Mouse (Mus musculus): ENCODE measurements at regions not wholly inside any gene's neighbourhood (a gene's known extent, or its start where the extent isn't known, plus 50 kb on each side); places are given as distances from the start of the nearest gene placed in this dataset.

- DNase-seq (ENCODE audit: low read depth), result no peak
These were observed 60.9 kb upstream of the Foxa2 start for GRCm38 (mm10) chr2:148107607-148108115.

- no peak for DNase-seq (ENCODE audit: low read depth)
These were observed 63.4 kb upstream of the Foxa2 start for GRCm38 (mm10) chr2:148110149-148110548.

GRCm38 (mm10) chr2:148111889-148112288 is 65.1 kb upstream of the Foxa2 start:
- DNase-seq (ENCODE audit: low read depth), result no peak

- DNase-seq (ENCODE audit: low read depth), result no peak
These were observed 66.4 kb upstream of the Foxa2 start for GRCm38 (mm10) chr2:148113184-148113583.

GRCm38 (mm10) chr2:148114600-148114999 is 67.8 kb upstream of the Foxa2 start:
- DNase-seq (ENCODE audit: low read depth), result no peak

GRCm38 (mm10) chr2:148116033-148116790 is 69.4 kb upstream of the Foxa2 start:
- DNase-seq (ENCODE audit: low read depth), result no peak

- DNase-seq (ENCODE audit: low read depth), result no peak
These were observed 70.7 kb upstream of the Foxa2 start for GRCm38 (mm10) chr2:148117420-148117819.

- DNase-seq (ENCODE audit: low read depth), result no peak
These were observed 75.4 kb upstream of the Foxa2 start for GRCm38 (mm10) chr2:148121885-148122876.

GRCm38 (mm10) chr2:148123780-148124179 is 77.0 kb upstream of the Foxa2 start:
- no peak for DNase-seq (ENCODE audit: low read depth)

- DNase-seq (ENCODE audit: low read depth), result no peak
These were observed 87.0 kb upstream of the Foxa2 start for GRCm38 (mm10) chr2:148133811-148134210.

- DNase-seq (ENCODE audit: low read depth), result no peak
These were observed 95.2 kb upstream of the Foxa2 start for GRCm38 (mm10) chr2:148141936-148142335.

GRCm38 (mm10) chr2:148144816-148145215 is 98.0 kb upstream of the Foxa2 start:
- DNase-seq (ENCODE audit: low read depth), result no peak

- DNase-seq (ENCODE audit: low read depth), result no peak
These were observed 101.5 kb upstream of the Foxa2 start for GRCm38 (mm10) chr2:148148272-148148671.

GRCm38 (mm10) chr2:148149426-148149825 is 102.7 kb upstream of the Foxa2 start:
- DNase-seq (ENCODE audit: low read depth), result no peak

- DNase-seq (ENCODE audit: low read depth), result no peak
These were observed 106.9 kb upstream of the Foxa2 start for GRCm38 (mm10) chr2:148153513-148154271.

- DNase-seq (ENCODE audit: low read depth), result no peak
These were observed 109.4 kb upstream of the Foxa2 start for GRCm38 (mm10) chr2:148156122-148156521.

- no peak for DNase-seq (ENCODE audit: low read depth)
These were observed 112.3 kb upstream of the Foxa2 start for GRCm38 (mm10) chr2:148159028-148159600.

- no peak for DNase-seq (ENCODE audit: low read depth)
These were observed 114.2 kb upstream of the Foxa2 start for GRCm38 (mm10) chr2:148160997-148161396.

GRCm38 (mm10) chr2:148161966-148162365 is 115.2 kb upstream of the Foxa2 start:
- no peak for DNase-seq (ENCODE audit: low read depth)

GRCm38 (mm10) chr2:148162562-148162961 is 115.8 kb upstream of the Foxa2 start:
- DNase-seq (ENCODE audit: low read depth), result no peak

GRCm38 (mm10) chr2:148171113-148171512 is 124.3 kb upstream of the Foxa2 start:
- no peak for DNase-seq (ENCODE audit: low read depth)

- DNase-seq (ENCODE audit: low read depth), result no peak
These were observed 124.9 kb upstream of the Foxa2 start for GRCm38 (mm10) chr2:148171699-148172098.

Measured in c-Kit-positive CD71-positive TER-119-negative erythroid progenitor cells, embryonic 14.5 days (primary cell).